Mouse (Mus musculus): Measurements from ENCODE around the gene Slc35f1.

Gene Slc35f1

DNA sequence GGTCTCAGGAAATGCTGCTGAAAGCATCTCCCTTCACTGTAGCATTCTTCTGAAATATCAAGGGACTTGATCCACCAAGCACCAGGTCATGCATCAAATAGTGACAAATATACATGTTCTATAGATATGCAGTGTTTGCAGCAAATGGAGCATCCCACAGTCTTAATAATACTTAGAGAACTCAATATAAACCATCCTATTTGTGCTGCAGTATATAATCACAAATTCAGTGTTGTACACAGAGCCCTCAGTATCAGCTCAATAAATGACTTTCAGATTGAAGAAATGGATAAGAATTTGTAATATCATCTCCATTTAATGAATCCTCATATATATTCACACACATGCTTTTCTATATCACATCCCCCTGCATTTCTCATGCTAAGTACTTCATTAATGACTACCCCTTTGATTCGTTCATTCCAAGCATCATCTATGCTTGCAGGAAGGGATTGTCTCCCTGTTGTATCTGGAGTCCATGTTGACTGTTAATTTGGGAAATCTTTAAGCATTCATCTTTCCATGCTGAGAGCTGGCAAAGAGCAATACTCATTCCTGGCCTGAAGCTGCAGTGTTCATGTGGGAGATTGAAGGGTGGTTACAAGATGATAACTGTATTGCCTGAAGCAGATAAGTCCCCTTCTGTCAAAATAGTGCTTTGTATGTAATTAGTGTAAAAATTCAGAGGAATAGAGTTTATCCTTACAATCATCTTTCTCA is 249.9 kb downstream of the Slc35f1 start:
- no peak for DNase-seq

DNA sequence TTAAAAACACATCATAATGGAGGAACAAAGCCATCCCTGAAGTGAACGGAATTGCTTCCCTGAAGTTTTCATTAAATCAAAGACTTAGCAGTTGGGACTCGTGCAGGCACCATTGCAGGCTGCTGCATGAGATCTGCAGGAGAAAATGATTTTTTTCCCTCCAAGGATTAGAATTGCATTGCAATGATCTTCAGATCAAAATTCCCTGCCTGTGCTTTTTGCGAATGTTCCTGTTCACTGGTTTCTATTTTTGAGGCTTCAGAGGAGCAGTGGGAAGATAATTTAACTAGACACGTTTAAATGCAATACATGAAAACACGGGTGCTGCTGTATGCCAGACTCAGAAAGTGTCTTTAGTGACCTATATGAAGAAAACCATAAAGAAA is 250.5 kb downstream of the Slc35f1 start:
- no peak for DNase-seq

DNA sequence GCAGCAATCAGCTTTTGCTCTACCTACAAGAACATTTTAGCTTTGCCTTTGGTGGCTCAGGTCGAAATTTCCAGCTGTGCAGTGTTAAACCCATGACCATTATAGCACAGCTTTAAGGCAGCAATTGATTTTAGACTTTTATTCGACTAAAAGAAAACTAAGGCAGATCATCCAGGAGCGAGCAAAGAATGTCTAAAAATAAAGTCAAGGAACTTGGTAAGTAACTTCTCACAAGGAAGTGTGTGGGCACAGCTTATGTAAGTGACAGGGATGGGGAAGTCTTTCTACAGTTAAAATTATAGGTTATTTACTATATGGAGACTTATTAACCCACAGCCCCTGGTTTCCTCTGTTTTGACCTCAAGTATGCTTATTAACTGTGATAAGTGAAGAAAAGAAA is 262.2 kb downstream of the Slc35f1 start:
- DNase-seq, result no peak

DNA sequence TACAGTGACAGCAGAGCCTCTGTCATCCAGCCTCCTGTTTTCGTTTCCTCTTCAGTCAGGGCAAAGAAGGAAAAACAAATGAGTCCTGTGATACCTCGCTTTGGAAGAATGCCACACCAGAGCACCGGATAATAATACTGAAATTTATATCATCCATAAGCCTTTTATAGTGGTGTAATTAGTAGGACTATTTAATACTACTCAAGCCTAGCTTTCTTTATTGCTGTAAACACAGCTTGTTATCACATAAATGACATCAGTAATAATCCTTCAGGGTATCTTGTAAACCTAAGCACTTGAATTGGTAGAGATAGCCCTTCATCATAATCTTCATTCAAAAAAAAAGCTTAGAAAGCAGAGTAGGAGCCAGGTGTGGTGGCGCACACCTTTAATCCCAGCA is 266.4 kb downstream of the Slc35f1 start:
- no peak for DNase-seq

DNA sequence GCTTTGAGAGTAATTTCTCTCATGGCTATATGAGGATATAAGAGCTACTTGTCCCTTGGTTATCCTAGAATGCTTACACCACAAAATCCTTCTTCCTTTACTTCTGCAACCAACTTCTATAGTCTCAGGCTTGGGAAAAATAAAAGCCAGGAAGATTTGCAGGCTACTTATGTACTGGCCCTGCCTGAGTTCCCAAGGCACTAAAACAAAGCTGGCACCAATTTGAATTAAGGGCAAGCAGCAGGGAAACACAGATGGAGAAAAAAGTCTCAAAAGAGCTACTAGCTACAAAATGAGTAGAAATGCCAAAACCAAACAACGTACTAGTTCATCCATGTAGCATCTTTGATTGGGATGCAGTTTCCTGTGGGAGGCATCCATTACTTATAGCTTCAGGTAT is 288.9 kb downstream of the Slc35f1 start:
- DNase-seq, result no peak

DNA sequence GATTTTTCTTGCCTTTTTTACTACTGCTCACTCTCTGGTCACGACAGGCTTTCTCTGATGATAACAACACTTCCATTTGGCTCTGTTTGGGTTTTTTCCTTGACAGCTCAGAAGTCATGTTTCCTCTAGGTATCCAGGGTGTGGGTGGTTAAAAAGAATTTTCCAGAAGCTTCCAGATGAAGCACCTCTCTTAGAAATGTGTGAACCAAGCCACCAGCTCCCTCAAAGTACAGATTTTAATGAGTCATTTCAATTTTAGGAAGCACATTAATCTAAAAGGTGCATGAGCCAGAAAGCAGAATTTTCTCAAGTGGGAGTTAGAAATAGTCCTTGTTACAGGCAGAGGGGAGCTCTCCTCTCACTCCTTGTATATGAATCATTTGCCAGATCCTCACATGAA is 292.5 kb downstream of the Slc35f1 start:
- no peak for DNase-seq

DNA sequence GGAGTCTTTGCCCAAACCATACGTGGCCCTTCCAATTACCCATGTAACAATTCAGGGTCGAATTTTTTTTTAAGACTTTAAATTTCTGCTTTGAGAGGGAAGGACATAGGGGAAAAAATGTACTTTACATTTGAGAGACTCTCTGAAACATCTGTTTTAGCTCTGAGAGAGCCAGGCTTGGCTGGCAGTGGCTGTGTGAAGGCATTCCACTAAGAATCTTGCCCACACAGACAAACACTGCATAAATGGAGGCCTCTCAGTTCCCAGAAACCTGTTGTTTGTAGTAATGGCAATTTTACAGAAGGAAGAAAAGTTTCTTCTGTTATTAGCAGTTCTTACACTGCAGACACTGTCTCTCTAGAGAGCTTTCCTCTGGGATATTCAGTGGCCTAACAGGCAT is 301.9 kb downstream of the Slc35f1 start:
- DNase-seq, result no peak

DNA sequence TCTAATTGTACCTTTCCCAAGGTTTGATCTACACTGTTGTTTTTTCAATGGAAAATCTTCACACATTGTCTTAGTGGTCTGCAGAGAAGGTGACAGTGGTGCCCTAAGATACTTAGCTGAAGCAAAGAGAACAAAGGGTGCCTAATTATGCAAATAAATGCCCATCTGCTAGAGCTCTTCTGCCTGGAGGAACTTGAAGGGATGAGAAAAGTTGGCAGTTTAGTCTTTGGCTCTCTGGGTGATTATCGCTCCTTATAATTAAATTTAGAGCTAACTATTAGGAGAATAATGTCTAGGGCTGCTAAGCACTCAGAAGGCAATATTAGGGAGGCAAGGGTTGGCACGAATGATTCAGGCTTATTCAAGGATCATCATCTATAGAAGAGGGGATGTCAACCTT is 306.6 kb downstream of the Slc35f1 start:
- DNase-seq, result no peak

DNA sequence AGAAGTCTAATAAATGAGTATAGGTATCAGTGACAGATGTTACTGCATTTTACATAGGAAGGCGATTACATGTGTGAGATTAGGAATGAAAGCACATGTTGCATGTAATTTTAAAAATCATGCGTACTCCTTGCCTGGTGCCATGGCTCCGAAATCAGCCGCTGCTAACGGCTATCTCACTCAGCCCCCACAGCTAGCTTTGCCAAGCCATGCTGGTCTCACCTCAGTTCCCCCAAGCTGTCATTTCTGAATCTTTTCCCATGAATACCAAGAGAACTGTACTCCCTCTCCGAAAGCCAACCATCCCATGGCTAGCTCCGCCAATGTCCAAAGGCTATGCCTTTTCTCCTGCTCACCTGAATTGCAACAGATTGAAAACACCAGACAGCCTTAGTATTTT is 310.8 kb downstream of the Slc35f1 start:
- no peak for DNase-seq

DNA sequence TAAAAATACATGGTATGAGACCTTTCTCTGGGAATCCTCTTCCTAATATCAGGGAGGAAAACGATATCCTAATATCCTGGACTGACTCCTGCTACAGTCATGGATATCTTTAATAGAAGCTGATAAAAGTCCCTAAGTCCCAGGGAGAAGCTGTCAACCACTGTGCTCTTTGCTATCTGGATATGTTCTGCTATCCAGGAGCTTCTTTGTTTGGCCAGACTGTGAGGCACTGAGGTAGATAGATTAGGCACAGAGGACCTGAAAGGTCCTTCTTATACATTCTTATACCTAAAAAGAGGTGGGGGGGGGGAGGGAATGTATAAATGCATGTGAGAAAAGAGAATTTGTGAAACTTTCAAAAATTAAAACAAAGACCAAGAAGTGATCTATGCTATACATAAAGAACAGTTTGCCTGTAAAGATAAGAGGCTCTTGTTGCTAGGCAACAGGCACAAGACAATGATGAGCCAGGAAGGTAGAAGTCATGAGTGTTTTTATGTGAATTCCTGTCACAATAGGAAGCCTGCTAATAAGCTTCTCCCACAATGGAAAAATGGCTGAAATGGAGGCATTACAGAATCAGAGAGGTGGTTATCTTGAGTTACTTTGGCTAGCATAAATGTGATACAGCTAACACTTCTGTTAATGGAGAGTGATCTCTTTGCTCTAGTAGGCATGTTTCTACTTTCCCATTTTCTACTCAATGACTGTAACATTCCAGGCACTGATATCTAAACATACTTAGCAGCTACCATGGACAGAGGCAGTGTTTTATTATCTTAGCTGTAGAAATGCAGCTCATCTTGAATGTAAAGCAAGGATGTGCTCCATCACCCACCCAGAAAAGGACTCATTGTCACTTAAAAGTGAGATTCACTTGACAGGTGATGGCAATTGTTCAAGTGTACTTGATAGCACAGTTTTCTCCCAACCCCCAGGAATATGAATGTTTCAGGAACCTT is 316.2 kb downstream of the Slc35f1 start:
- DNase-seq, result no peak

DNA sequence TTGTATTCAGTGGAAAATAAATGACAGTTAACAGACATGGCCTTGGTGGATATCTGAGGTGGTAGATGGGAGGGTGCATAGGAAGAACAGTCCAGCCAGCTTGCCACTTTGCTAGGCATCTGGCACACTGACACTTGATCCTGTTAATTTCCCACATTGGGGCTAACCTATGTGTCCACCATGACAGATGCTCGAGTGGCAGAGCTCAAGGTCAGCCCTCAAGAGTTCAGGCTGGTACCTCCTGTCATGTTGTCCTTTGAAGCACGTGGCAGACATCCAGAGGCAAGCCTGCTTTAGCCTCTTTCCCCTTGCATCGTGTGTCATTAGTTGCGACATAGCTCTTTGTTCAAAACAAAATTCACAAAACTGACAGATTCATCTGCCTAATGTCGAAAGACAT is 323.5 kb downstream of the Slc35f1 start:
- no peak for DNase-seq

DNA sequence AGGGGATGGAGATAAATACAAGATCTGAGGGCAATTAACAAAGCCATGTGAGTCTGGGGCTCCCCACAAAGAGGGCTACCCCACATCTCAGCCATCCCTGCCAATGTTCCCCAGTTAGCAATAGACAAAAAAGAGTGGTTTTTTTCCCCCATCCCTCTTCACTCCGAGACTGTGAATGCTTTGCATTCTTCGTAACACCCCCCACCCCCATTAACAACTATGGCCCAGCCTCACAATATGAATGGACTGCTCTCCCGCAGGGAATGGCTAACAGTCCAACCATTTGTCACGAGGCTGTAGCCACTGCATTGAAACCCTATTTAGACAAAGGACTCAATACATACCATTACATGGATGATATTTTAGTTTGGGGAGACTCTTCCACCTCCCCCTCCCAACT is 338.1 kb downstream of the Slc35f1 start:
- DNase-seq, result no peak

DNA sequence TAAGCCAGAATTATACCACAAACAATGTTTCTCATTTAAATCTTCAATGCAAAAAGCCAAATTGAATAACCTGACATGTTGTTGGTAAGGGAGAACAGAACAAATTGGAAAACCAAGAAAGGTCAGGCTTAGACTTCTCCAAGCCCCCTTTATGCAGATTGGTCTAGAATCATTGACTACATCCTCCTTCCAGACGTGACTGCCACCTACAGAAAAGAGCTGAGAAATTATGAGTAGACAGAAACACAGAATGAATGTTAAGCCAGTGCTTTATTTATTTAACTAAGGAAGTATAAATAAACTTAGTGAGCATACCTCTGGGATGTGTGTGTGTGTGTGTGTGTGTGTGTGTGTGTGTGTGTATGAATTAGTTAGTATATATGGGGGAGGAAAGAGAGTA is 344.9 kb downstream of the Slc35f1 start:
- no peak for DNase-seq

DNA sequence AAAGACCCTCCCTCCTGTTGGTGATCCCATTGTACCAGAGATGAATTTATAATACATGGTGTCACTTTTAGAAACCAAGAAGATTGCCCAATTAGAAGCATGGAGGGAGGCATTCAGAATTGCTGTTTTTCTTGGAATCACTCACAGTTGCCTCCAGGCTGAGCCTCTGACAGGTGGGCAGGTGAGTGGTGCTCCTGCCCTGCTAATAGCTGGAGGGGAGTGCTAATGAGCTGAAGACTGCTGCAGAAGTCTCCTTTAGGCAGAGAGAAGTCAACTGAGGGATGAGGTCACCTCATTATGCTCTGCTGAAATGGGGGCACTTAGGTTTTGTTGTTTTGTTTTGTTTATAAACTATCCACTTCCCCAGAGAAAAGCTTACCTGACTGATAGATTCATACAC is 355.6 kb downstream of the Slc35f1 start:
- DNase-seq, result no peak

DNA sequence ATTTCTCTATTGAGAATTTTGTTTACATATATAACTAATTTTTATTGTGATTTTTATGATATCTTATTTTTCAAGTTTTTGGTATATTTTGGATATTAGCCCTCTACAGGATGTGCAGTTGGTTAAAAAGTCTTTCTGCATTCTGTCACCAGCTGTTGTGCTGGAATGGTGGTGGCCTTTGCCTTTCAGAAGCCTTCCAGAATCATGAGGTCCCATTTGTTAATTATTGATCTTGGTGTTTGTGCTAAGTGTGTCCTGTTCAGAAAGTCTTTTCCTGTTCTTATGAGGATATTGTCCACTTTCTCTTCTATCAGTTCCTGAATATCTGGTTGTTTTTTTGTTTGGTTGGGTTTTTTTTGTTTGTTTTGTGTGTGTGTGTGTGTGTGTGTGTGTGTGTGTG is 362.2 kb downstream of the Slc35f1 start:
- no peak for DNase-seq

DNA sequence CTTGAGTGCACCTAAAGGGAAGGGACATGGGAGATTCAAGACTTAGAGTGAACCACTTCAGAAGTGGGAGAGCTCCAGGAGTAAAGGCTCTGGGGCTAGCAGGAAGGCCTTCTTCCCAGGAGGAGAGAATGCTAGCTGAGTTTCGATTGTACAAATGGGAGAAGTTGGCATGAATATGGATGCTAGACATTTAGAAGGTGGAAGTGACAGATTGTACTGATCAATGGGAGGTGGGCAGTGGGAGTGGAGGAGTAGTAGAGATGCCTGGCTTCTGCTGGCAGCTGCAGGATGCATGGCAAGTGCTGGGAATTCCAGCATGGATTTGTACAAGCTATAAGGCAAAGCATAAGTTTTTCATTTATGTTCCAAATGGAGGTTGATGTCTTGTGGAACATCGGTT is 370.4 kb downstream of the Slc35f1 start:
- DNase-seq, result no peak

DNA sequence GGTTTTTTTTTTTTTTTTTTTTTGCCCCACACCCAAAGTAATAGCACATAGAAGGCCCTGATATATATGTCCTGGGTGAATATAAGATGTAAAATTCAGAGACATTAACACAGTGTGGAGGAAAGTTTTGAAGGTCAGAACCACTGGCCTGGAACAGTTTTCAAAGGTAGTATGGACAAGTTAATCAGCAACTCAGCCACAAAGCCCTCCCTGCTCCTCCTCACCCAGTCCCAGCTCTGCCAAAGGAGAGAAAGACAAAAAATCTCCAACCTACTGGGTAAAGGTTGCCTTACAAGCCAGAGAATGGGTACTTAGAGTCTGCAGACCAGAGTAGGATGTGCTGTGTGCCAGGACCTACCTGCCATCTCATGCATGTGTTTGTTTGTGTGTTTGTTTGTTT is 372.4 kb downstream of the Slc35f1 start:
- no peak for DNase-seq

DNA sequence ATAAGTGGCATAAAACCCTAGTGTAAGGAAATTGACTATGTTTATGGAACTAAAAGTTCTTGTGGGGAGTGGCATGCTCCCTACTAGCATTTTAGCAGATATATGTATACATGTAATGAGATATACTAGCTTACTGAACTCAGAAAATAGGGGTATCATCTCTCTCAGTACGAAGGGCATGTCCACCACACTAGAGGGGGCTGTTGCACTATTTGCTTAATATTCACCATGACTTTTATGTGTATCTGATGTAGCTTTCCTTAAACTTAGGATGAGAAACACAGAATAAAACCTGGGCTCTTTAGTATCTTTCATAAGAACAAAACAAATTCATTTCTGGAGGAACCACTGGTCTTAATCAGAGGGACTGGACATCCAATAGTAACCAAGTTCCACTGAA is 397.5 kb downstream of the Slc35f1 start:
- DNase-seq, result peak; percentile 11

DNA sequence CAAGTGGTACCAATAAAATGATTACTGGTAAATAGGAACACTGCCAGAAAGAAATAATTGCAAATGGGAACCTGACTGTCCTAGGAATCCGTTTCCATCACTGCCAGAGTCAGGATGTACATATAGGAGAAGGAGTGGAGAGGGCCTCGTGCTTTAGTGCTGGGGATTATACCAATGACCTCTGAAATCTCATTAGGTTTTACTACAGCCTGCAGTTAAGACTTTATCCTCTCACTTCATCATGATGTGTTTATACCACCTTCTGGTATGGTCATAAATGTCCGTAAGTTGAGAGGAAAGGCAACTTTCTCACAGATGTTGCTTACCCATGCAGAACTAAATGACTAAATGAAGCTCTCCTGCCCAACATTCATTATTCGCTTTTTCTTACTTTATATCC is 401.2 kb downstream of the Slc35f1 start:
- DNase-seq, result no peak

DNA sequence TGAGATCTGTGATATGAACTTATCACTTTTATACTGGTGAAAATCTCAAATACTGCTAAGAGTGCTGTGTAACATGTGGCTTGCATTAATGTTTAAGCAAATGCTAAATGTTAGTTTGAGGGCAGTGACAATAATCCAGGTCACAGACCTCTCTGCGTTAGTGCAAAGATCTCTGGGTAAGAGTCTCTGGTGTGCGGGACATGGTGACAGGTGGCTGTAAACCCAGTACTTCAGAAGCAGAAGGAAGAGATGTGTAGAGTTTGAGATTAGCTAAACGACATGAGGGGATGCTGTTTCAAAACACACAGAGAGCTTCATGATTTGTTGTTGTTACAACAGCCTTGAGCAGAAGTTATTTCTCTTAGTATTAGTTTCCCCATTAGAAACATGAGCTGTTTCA is 406.1 kb downstream of the Slc35f1 start:
- DNase-seq, result no peak

DNA sequence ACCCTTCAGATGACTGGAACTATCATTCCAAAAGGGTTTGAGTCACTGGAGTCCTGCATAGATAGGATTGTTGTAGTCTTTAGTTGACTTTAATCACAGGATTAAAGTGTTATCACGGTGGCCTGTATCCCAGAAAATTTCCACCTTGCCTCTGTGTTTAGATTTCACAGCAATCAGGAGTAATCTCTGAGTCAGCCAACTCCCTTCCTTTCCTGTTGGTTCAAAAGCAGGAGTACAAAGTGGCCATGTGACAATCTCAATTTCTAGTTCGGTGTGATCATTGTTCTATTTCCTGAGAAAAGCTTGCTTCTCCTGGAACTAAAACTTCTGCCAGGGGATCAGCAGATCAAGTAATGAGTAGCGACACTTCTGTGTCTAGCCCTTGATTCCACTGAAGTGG is 410.5 kb downstream of the Slc35f1 start:
- DNase-seq, result no peak

DNA sequence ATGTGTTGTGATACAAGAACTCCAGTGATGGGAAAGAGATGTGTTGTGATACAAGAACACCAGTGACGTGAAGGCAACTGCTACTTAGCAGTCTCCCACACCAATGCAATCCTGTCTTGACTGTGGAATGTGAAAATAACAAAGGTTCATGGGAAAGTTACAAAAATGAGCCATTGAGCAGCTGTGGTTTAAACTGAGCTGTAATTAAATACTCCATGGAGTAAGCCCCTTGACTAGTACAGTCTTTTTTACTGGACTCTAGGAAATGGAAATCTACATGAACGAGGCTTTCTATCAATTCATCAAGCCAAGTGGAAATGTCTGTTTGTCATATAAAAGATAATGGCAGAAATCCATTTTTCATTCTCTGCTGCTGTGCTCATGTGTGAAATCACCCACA is 411.1 kb downstream of the Slc35f1 start:
- DNase-seq, result no peak

DNA sequence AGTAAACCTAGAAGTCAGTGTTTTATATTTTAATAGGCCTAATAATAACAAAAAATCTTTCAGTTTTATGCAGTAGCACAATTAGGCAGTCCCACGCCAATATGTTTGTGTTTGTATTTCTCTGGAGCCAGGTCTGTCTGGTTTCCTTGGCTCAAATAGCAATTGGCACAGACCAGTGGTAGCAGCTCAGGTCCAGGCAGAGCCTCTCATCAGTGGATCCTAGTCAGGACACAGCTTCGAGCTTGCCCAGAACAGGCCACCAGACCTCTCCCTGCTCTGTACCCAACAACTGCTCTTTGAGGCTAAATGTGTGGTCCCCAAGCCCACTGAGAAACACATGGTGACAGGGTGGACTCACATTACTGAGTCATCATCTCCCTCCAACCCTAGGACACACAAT is 412.1 kb downstream of the Slc35f1 start:
- DNase-seq, result no peak

DNA sequence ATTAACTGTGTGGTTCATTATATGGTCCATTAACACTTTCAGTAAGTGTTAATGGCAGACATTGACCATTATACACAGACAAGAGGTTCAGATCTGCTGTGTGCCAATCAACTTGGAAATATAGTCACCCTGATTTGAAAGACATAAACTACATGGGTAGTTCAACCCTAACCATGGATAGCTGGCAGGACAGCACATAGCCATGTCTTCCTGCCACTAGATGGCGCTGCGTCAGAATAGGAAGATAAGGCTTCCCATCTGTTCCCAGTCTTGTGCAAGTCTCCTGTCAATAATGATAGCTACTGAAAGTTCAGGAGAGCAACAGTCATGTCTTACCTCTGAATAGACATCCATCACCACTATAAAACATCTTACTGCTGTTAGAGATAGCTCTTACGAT is 424.7 kb downstream of the Slc35f1 start:
- peak; percentile 83 for DNase-seq
